8 mouse cellular contexts compared by ENCODE assay signal in the genomic region with DNA sequence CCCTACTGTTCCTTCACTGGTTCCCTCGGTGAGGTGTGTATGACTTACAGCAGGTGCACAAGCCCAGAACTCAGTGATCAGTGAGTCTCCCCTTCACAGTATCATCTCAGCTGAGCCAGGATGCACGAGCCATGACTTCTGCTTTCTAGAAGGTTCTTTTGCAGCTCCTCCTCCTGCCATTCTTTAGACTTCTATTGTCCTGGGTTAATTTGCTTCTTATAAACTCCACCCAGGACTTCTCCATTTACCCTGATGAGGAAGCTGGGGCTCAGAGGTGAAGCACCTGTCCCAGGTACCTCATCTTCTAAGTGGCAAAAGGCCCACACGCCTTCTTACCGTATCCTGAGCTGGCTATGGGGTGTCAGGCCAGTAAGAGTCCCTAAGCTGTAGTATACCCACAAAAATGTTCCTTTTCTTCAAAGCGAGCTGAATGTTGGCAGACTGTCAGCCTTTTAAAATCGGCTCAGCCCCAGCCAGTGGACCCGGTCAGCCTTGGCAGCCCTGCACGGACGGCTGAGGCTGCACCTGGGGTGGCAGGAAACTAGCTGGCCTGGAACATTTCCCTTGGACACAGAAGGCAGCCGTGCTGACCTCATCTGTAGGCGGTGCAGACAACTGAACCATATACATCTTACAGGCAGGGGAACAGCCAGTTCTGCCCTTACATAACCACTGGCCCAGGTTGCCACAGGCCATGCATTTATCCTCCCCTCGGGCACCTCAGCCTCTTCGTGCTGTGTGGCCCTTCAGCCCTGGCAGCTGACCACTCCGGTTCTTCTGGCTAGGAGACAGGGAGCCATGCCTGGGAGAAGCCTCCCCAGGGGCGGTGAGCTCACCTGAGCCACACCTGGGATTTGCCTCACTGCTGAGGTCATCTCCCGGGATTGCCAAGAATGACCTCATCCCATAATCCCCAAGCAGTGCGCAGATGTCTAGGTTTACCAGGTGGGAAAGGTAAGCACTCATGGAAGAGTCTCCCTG. TPM values are rescaled to one million over a fixed set of nuclear protein-coding genes. Genes with fewer than 3 reads are reported as not detected.
DNase-seq lines count a peak whose midpoint lies in the region; ATAC-seq and TF ChIP-seq lines count a peak whose summit lies in the region.
"Had no signal": no experiment of that assay in that cellular context is flagged by ENCODE, and none has a peak within 500 bp of the region (broad histone marks: within the 10 kb centered on the region; RNA-seq: fewer than 3 reads in every experiment).

No protein-coding gene starts in this region.

- no peak for TF ChIP-seq CTCF in brain, embryonic 14.5 days (IDR thresholded peaks at IDR 0.05; ENCODE audit: borderline replicate concordance, extremely low read depth, insufficient read depth, insufficient read length)
- TF ChIP-seq CTCF in gastrocnemius, adult 2 months (IDR thresholded peaks at IDR 0.05) = no peak

- peak; percentile 58 for DNase-seq in ovary, adult 18-20 months (ENCODE audit: low spot score)
- DNase-seq in ovary, postnatal 10 days (ENCODE audit: low spot score) = no peak
- peak; percentile 17 for DNase-seq in brain, embryonic 14.5 days (ENCODE audit: low read depth)
- DNase-seq in gastrocnemius, adult 2 months = peak; percentile 85
- DNase-seq in kidney, adult 8-10 months = peak; percentile 92 to 93

- ATAC-seq in megakaryocyte, adult 5-6 weeks (ENCODE audit: poor library complexity, severe bottlenecking) = peak; percentile 47; the same call in 1 of the 2 replicates
- ATAC-seq in megakaryocyte progenitor cell, adult 5-6 weeks (replicated peaks; ENCODE audit: poor library complexity) = no peak

- TF ChIP-seq POLR2A in brain, embryonic 14.5 days (IDR thresholded peaks at IDR 0.05; ENCODE audit: borderline replicate concordance, extremely low read depth, insufficient read depth, insufficient read length, poor library complexity, severe bottlenecking) = no peak

- H3K4me3 ChIP-seq in gastrocnemius, adult 2 months = peak overlapping the region; percentile 21
- H3K4me3 ChIP-seq: liver, embryonic 15.5 days had no signal

- intact Hi-C loops in gastrocnemius, adult 2 months (cut with DNase I) = loop anchor here (1.0 to 5.0 kb wide), 2 partner anchors 39 to 113 kb away; no protein-coding TSS in a partner anchor

- peak overlapping the region; percentile 90 for H3K27ac ChIP-seq in gastrocnemius, adult 2 months
- H3K27ac ChIP-seq: liver, embryonic 15.5 days had no signal

RNA-seq across cellular contexts. Expression of a gene that starts 42.0 kb away (rescaled TPM):
- polyA plus RNA-seq in brain, embryonic 14.5 days (2012; rRNA removed) = 79.1 and 125 TPM in 2 replicates
- total RNA-seq in gastrocnemius, adult 2 months (2021) = 10 to 100 TPM; 28.7 to 31.2 TPM
- total RNA-seq in megakaryocyte, adult 5-6 weeks (2015) = 304 and 336 TPM in 2 replicates
- 529 and 571 TPM in 2 replicates for total RNA-seq in megakaryocyte, adult 5-6 weeks (2017)
- total RNA-seq in megakaryocyte progenitor cell, adult 5-6 weeks (2015) = 233 and 245 TPM in 2 replicates
- total RNA-seq in megakaryocyte progenitor cell, adult 5-6 weeks (2017) = 309 and 383 TPM in 2 replicates

RNA-seq across cellular contexts. Expression of a gene that starts 59.1 kb away (rescaled TPM):
- 56.2 and 71.8 TPM in 2 replicates for polyA plus RNA-seq in brain, embryonic 14.5 days (2012; rRNA removed)
- total RNA-seq in gastrocnemius, adult 2 months (2021) = 10 to 100 TPM; 73.0 to 89.6 TPM
- total RNA-seq in megakaryocyte, adult 5-6 weeks (2015) = 265 and 280 TPM in 2 replicates
- total RNA-seq in megakaryocyte, adult 5-6 weeks (2017) = 58.9 and 72.1 TPM in 2 replicates
- total RNA-seq in megakaryocyte progenitor cell, adult 5-6 weeks (2015) = 89.7 and 162 TPM in 2 replicates
- total RNA-seq in megakaryocyte progenitor cell, adult 5-6 weeks (2017) = 16.1 and 29.6 TPM in 2 replicates

RNA-seq across cellular contexts. Expression of a gene that starts 59.8 kb away (rescaled TPM):
- 193 and 218 TPM in 2 replicates for polyA plus RNA-seq in brain, embryonic 14.5 days (2012; rRNA removed)
- 10 to 100 TPM; 40.3 to 60.3 TPM for total RNA-seq in gastrocnemius, adult 2 months (2021)
- total RNA-seq in megakaryocyte, adult 5-6 weeks (2015) = 18.9 and 22.1 TPM in 2 replicates
- 9.6 and 16.3 TPM in 2 replicates for total RNA-seq in megakaryocyte, adult 5-6 weeks (2017)
- 99.7 and 123 TPM in 2 replicates for total RNA-seq in megakaryocyte progenitor cell, adult 5-6 weeks (2015)
- total RNA-seq in megakaryocyte progenitor cell, adult 5-6 weeks (2017) = 42.2 and 48.3 TPM in 2 replicates

Comparison
In these comparisons a context has a peak if more than half of its experiments do, and no peak if none do; other contexts are left out.
1. RNA of a gene that starts 42.0 kb away (total RNA-seq): 304 to 571 TPM in megakaryocyte, adult 5-6 weeks and 233 to 383 TPM in megakaryocyte progenitor cell, adult 5-6 weeks; 28.7 to 31.2 TPM in gastrocnemius, adult 2 months; every median in the first group is over 4 times any median in the second.